Mouse (Mus musculus): Measurements from ENCODE around the gene Arpc4. TPM values are rescaled to one million over a fixed set of nuclear protein-coding genes. Genes with fewer than 3 reads are reported as not detected.
A peak's percentile ranks its signal among the peaks of the same experiment; 100 is the strongest.

The Arpc4 gene
- total and polyA plus RNA-seq, 3 experiments: 231 to 375 TPM; not detected in 1

DNA sequence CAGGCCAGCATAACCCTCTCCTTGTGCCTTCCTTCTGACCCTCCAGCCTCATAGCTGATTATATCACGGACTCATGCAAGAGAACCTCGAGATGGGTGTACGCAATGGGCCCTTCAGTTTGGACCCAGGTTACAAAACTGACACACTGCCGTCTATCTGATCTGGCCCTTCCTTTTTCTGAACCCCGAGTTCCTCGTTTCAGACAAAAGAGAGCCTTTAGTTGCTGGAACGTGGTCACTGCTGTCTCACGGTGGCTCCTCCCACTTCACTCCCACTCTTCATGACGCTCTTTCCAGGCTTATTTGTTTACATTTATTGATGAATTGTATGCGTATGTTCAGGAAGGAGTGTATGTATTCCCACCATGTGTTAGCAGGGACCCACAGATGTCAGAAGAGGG is 26.3 kb upstream of the Arpc4 start:
- TF ChIP-seq NRF1 (IDR thresholded peaks at IDR 0.05; ENCODE audit: insufficient read depth, low read depth, low read length, poor library complexity, severe bottlenecking) (no peak), ELF1 (IDR thresholded peaks at IDR 0.05; ENCODE audit: low read depth, low read length) (no peak), BHLHE40 (IDR thresholded peaks at IDR 0.05; ENCODE audit: borderline replicate concordance, low read depth, low read length) (no peak), GATA1 (IDR thresholded peaks at IDR 0.05; ENCODE audit: low read depth, low read length) (peak; percentile 56), MYC (IDR thresholded peaks at IDR 0.05; ENCODE audit: low read depth, low read length) (0 out of 2 replicates have a peak, but pooled peaks have one; percentile 45), EP300 (IDR thresholded peaks at IDR 0.05; ENCODE audit: low read depth in 1 of 2, low read length in 2 of 2) (0 out of 4 replicates have a peak, but pooled peaks of 1 of the 2 experiments have one; percentile 30), MEF2A (IDR thresholded peaks at IDR 0.05; ENCODE audit: extremely low read depth, insufficient replicate concordance, low read depth, low read length, poor library complexity, severe bottlenecking) (no peak), ZKSCAN1 (IDR thresholded peaks at IDR 0.05; ENCODE audit: low read depth, low read length) (no peak), POLR2A (IDR thresholded peaks at IDR 0.05; ENCODE audit: control insufficient read depth in 1 of 2, insufficient read depth in 1 of 2, low read depth in 1 of 2, low read length in 2 of 2, poor library complexity in 1 of 2) (no peak), ETS1 (IDR thresholded peaks at IDR 0.05; ENCODE audit: low read depth, low read length) (no peak), SIN3A (IDR thresholded peaks at IDR 0.05; ENCODE audit: low read length) (no peak), TBP (IDR thresholded peaks at IDR 0.05; ENCODE audit: low read depth, low read length) (0 out of 2 replicates have a peak, but pooled peaks have one; percentile 18), UBTF (IDR thresholded peaks at IDR 0.05; ENCODE audit: borderline replicate concordance, insufficient read depth, low read depth, low read length) (no peak), MAX (IDR thresholded peaks at IDR 0.05; ENCODE audit: low read length) (peak; percentile 55; the same call in 1 of the 2 replicates), MAFK (IDR thresholded peaks at IDR 0.05; ENCODE audit: borderline replicate concordance, low read depth, low read length) (no peak), CHD1 (IDR thresholded peaks at IDR 0.05; ENCODE audit: low read depth, low read length) (no peak), USF2 (IDR thresholded peaks at IDR 0.05; ENCODE audit: borderline replicate concordance in 1 of 2, insufficient read depth in 1 of 2, low read depth in 1 of 2, low read length in 2 of 2) (no peak), USF1 (IDR thresholded peaks at IDR 0.05; ENCODE audit: low read depth, low read length) (no peak), ZMIZ1 (IDR thresholded peaks at IDR 0.05; ENCODE audit: low read depth, low read length) (no peak), MAZ (IDR thresholded peaks at IDR 0.05; ENCODE audit: low read depth, low read length) (no peak), MXI1 (IDR thresholded peaks at IDR 0.05; ENCODE audit: low read depth, low read length) (peak; percentile 51)

More for the DNA sequence above, 26.3 kb upstream of the Arpc4 start:
- Histone ChIP-seq H3K9me3 (replicated peaks; ENCODE audit: insufficient read depth, low read length) (no peaks in the 10 kb centered on the region), H3K9ac (ENCODE audit: control insufficient read depth, low read depth, low read length, poor library complexity, severe bottlenecking) (peak overlapping the region; percentile 42), H3K4me3 (ENCODE audit: control insufficient read depth in 1 of 2, insufficient read depth in 1 of 2, low read depth in 2 of 2, low read length in 2 of 2) (peak overlapping the region; percentile 1 to 42; a peak in 3 of 4 replicates), H3K36me3 (ENCODE audit: control insufficient read depth in 1 of 2, insufficient read depth in 2 of 2, low read length in 2 of 2) (peaks cover 0 to 8% of the 10 kb centered on the region in 2 experiments; a peak in 2 of 4 replicates), H3K79me2 (ENCODE audit: control insufficient read depth, insufficient read depth, low read length, poor library complexity) (no peaks in the 10 kb centered on the region), H3K4me1 (ENCODE audit: control insufficient read depth in 1 of 2, insufficient read depth in 2 of 2, low read length in 2 of 2) (peaks cover 2 to 6% of the 10 kb centered on the region in 2 experiments), H3K27ac (ENCODE audit: control insufficient read depth, low read depth, low read length) (no peak overlapping the region), H3K27me3 (ENCODE audit: control insufficient read depth in 1 of 2, insufficient read depth in 2 of 2, low read length in 2 of 2) (no peaks in the 10 kb centered on the region)
- DNase-seq (ENCODE audit: low read depth, low spot score): peak; percentile 64

Measured in MEL (cell line).